Mouse (Mus musculus) cortical plate, adult 2 months (tissue): ENCODE measurements around the gene Snu13. TPM values are rescaled to one million over a fixed set of nuclear protein-coding genes. Genes with fewer than 3 reads are reported as not detected.

Experiments used
- H3K27ac ChIP-seq: fragments of 200-500 bp; 2 replicates; pipeline ENCODE4 v1.5.1; 2012; ENCODE audit warnings: low read length, control low read depth, inconsistent platforms; ENCODE audit not compliant: insufficient read depth
- H3K4me1 ChIP-seq: fragments of 200-500 bp; 2 replicates; pipeline ENCODE4 v1.6.1; 2011; ENCODE audit warnings: low read length; ENCODE audit not compliant: control insufficient read depth, insufficient read depth
- H3K4me3 ChIP-seq: fragments of 200-500 bp; 2 replicates; pipeline ENCODE4 v1.5.1; 2011; ENCODE audit warnings: mild to moderate bottlenecking, low read length, control low read depth; ENCODE audit not compliant: insufficient read depth
- CTCF ChIP-seq: fragments of 200-500 bp; IDR thresholded peaks from 2 replicates; pipeline ENCODE4 v1.5.1; 2011; ENCODE audit warnings: mild to moderate bottlenecking, control low read depth, low read length; ENCODE audit not compliant: insufficient read depth; ENCODE audit errors: extremely low read depth
- POLR2A ChIP-seq: fragments of 200-500 bp; IDR thresholded peaks from 2 replicates; pipeline ENCODE4 v1.6.1; 2011; ENCODE audit warnings: mild to moderate bottlenecking, low read length, control low read depth; ENCODE audit not compliant: insufficient read depth; ENCODE audit errors: extremely low read depth
- polyA plus RNA-seq: library from polyadenylated mRNA; depleted of rRNA; stranded (reverse); fragments of >200 nt; gene quantifications from 2 replicates; pipeline ENCODE4 v1.2.3, GENCODE M21; 2012

Snu13 gene
- polyA plus RNA-seq, 1 experiment = 133 TPM

DNA sequence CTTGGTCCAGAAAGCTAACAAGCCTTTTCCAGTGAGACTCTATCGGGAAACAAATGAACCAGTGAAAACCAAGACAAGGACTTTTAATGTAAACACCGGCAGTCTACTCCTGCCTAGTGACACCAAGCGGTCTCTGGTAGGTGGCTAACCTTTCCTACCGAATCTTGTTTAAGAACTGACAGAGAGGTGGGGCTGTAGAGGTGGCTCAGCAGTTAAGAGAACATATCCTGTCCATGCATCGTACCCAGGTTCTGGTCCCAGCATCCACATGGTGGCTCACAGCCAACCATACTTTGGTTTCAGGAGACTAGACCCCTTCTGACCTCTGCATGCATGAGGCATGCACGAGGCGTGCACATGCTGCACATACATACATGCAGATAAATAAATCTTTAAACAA is 20.1 kb downstream of the Snu13 start:
- Histone ChIP-seq H3K27ac (no peak overlapping the region), H3K4me1 (no peaks in the 10 kb centered on the region), H3K4me3 (no peak overlapping the region)
- no peak for TF ChIP-seq CTCF

DNA sequence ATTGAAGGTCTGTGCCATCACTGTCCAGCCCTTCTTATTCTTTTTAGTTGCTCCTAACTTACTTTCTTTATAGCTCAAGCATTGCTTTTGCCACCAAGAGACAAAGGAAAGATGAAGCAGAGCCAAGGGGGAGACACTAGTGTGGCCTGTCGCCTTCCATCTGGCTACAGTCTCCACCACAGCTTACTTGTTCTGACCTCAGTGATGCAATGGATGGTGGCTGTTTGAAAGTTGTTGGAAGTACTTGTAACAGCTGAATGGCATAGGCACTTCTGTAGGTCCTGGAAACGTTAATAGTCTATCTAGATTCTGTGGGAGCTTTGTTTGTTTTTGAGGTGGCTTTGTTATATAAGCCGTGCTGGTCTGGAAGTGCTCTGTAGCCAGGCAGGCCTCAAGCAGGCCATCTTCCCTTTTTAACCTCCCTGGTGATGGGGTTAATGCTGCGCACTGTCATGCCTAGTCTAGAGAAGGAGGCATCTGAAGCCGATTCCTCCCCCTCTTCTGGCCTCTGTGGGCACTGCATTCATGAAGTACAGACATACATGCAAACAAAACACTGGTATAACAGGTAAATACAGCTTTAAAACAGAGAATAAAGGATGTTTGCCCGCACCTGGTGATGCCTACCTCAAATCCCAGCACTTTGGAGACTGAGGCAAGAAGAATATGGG is 23.3 kb downstream of the Snu13 start:
- TF ChIP-seq POLR2A (no peak), CTCF (no peak)
- Histone ChIP-seq H3K4me1 (no peaks in the 10 kb centered on the region), H3K4me3 (no peak overlapping the region), H3K27ac (no peak overlapping the region)

DNA sequence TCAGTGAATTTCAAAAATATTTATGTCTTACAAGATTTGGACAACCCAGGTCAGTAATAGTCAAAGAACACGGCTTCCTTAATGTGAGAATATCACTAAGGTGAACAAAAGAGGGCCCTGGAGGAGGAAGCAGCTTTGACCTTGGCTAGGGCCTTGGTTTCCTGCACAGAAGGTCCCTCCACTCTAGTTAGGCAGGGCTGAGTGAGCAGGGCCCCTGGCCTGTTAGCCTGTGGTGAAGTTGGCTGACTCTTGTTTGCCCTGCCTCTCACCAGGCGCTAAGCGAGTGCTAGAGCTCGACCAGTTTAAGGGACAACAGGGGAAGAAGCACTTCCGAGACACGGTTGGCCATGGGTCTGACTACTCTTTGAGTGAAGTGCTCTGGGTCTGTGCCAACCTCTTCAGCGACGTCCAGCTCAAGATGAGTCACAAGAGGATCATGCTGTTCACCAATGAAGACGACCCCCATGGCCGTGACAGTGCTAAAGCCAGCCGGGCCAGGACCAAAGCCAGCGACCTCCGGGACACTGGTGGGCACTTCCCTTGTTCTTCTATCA is 24.8 kb downstream of the Snu13 start:
- Histone ChIP-seq H3K4me3 (no peak overlapping the region), H3K27ac (no peak overlapping the region), H3K4me1 (no peaks in the 10 kb centered on the region)
- TF ChIP-seq CTCF (no peak), POLR2A (no peak)

DNA sequence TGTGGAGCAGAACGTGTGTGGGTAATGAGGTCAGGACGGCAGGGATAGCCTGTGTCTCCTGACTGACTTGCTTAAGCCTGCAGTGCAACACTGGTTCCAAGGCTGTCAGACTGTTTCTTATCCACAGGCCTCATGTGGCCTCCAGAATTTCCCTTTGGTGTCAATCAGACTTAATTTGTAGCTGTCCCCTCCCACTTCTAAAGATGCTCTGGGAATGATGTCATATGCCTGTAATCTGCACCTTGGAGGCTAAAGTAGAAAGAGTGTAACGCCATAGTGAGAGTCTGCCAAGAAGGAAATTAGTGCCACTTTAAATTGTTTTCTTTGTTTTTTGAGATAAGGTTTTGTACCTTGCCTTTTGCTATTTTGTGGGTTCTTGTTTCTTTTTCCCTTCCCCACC is 28.1 kb downstream of the Snu13 start:
- no peak overlapping the region for H3K4me3 ChIP-seq
- TF ChIP-seq POLR2A (no peak), CTCF (no peak)

DNA sequence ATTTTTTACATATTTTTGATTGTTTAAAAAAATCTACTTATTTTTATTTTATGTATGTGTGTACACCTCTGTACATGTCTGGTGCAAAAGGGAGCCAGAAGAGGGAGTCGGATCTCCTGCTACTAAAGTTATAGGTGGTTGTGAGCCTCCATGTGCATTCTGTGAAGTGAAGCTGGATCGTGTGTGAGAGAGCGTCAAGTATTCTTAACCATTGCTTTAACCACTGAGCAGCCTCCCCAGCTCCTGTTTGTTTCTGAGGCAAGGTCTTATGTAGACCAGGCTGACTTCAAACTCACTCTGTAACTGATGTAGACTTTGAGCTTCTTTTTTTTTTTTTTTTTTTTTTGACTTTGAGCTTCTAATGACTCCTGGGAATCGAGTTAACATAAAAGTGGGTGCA is 29.9 kb downstream of the Snu13 start:
- no peak overlapping the region for H3K27ac ChIP-seq
- H3K4me1 ChIP-seq = no peaks in the 10 kb centered on the region
- H3K4me3 ChIP-seq = no peak overlapping the region
- no peak for TF ChIP-seq CTCF
- TF ChIP-seq POLR2A = no peak

More for the DNA sequence above, 28.1 kb downstream of the Snu13 start:
- Histone ChIP-seq H3K27ac (no peak overlapping the region), H3K4me1 (no peaks in the 10 kb centered on the region)

DNA sequence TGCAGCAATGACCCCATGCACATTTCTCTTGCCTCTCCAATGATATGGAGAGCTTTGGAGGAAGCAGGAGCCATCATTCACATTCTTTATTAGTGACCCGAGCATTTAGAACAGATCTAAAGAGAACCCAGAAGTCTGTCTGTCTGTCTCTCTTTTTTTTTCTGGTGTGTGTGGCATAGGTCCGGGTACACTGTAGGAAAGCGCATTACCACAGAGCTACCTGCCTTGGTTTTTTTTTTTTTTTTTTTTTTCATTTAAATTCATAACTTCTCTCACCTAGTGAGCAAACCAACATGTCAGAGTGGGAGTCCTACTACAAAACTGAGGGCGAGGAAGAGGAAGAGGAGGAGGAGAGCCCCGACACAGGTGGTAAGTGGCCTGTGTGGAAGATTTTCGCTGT is 30.6 kb downstream of the Snu13 start:
- TF ChIP-seq POLR2A (no peak), CTCF (no peak)
- Histone ChIP-seq H3K4me1 (no peaks in the 10 kb centered on the region), H3K4me3 (peak overlapping the region; percentile 61), H3K27ac (no peak overlapping the region)

DNA sequence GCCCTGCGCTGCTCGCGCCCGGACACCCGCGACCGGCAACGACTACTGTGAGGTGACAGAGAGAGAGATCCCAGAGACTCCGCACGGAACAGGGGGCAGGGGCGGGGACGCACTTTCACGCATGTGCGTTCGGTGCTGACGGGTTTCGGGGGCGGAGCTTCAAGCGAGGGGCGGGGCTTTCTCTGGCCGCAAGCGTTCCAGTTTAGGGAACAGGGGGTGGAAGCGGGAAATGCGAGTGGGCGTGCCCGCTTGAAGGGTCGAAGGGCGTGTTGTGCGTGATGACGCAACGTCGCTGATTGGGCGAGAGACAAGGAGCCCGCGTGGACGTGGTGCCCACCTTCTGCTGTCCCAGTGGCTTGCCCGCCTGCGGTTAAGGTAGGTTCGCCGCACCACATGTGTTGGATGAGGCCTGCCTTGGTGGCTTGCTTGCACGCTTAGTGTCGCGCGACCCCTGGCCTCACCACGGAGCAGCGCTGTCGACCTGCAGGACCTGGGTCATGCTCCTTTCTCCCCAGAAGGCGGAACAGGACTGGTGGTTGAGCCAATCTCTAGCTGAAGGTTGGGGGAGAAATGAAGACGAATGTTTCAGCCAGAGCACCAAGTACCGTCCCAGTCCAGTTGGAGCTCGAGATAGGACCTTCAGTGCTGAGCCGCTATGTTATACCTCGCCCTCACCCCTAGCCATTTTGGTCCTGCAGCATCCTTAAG is 31.1 kb downstream of the Snu13 start:
- no peaks in the 10 kb centered on the region for H3K4me1 ChIP-seq
- no peak overlapping the region for H3K27ac ChIP-seq
- no peak for TF ChIP-seq CTCF
- TF ChIP-seq POLR2A = peak; percentile 76
- peak overlapping the region; percentile 61 for H3K4me3 ChIP-seq

DNA sequence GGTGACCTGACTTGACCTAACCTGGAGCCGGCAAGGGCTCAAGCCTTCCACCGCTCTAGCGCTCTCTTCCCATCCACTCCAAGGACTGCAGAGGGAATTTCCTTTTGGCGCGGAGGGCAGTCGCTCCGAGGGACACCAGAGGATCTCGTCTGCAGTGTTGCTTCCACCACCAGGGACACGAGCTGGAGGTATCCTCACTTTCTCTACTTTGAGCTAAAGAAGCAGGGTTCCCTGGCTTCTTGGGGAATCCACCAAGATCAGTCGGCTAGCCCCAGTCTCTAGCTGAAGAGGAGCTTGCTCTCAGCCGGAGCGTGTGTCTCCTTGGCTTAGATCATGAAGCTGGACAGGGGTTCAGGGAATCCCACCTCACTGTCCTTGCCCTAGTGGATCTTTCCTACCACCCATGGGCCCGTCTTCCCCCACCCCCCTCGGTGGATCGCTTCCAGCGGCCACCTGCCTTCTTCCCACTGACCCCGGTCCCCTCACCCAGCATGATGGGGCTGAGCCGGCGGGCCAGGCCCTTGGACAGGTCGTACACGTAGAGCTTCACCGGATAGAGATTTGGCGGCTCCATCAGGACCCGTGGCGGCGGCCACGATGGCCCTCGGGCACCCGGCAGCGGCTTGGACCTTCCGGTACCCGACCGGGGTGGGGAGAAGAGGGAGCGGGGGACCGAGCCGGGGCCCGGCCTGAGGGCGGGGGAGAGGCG is 31.9 kb downstream of the Snu13 start:
- Histone ChIP-seq H3K27ac (no peak overlapping the region), H3K4me3 (peak overlapping the region; percentile 61), H3K4me1 (peaks cover 1% of the 10 kb centered on the region; the same call in 1 of the 2 replicates)
- no peak for TF ChIP-seq POLR2A
- TF ChIP-seq CTCF = no peak

DNA sequence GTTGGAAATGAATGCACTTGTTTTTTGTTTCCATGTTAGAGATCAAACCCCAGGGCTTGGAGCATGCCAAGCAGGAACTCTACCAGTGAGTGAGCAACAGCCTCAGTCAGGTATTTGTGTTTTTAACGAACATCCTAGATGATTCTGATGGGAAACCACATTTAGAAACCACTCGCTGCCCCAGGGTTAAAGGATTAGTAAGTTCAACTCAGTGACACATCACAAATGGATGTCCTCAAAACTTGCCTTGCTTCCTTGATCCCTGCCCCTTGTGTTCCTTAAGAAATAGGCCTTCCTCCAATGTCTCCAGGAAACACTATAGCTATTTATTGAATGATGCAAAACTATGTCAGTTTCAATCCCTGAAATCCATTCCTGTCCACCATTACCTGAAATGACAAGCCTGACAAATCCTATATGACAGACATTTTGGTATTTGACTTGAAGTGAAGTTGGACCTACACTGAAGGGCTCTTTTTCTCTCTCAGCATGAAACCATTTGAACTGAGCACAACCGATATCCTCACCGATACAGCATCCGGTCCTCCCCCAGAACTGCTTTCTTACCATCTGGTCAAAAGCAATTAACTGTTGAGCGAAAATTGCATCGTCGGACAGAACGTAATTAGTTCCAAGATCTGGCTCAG is 32.5 kb downstream of the Snu13 start:
- Histone ChIP-seq H3K4me1 (peaks cover 1% of the 10 kb centered on the region; the same call in 1 of the 2 replicates), H3K4me3 (peak overlapping the region; percentile 61), H3K27ac (no peak overlapping the region)
- no peak for TF ChIP-seq POLR2A
- TF ChIP-seq CTCF = no peak

DNA sequence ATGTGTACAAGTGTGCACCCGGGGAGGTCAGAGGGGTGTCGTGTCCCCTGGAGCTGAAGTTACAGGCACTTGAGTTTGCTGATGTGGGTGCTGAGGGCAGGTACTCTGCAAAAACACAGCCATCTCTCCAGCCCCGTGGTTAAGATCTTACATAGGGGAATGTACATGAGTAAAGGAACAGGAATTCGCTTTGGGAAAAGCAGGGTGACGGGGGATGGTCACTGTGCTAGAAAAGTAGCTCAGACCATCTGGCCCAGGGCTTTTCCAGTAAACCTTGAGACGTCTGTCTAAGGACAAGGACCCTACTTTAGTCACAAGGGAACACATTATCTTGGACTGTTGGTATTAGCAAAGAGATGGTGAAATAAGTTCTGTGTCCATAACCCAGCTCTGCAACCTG is 35.5 kb downstream of the Snu13 start:
- Histone ChIP-seq H3K27ac (no peak overlapping the region), H3K4me3 (no peak overlapping the region), H3K4me1 (peaks cover 3% of the 10 kb centered on the region; the same call in 1 of the 2 replicates)
- TF ChIP-seq CTCF = no peak
- TF ChIP-seq POLR2A = no peak
